Mouse (Mus musculus) limb, embryonic 12.5 days (tissue): Measurements from ENCODE around the gene Olfr31. TPM values are rescaled to one million over a fixed set of nuclear protein-coding genes. Genes with fewer than 3 reads are reported as not detected.

ENCODE experiments used
- ATAC-seq: fragments of 200-750 bp; cut with Nextera tagmentation; 2 replicates; pipeline ENCODE4 v1.8.0; 2017; ENCODE audit warnings: low read depth, moderate TSS enrichment; ENCODE audit not compliant: insufficient number of reproducible peaks, insufficient read depth, low FRiP score, low TSS enrichment
- H3K27ac ChIP-seq: fragments of 300-500 bp; sonication (generic); 2 replicates; pipeline ENCODE4 v1.5.1; 2016; ENCODE audit warnings: mild to moderate bottlenecking, moderate library complexity
- H3K27me3 ChIP-seq: fragments of 300-500 bp; sonication (generic); 2 replicates; pipeline ENCODE4 v1.6.1; 2016; ENCODE audit warnings: mild to moderate bottlenecking, moderate library complexity
- H3K36me3 ChIP-seq: fragments of 300-500 bp; sonication (generic); 2 replicates; pipeline ENCODE4 v1.6.1; 2016; ENCODE audit warnings: mild to moderate bottlenecking, moderate library complexity
- H3K4me1 ChIP-seq: fragments of 300-500 bp; sonication (generic); replicated peaks from 2 replicates; pipeline ENCODE4 v1.6.1; 2016
- H3K4me2 ChIP-seq: fragments of 300-500 bp; sonication (generic); 2 replicates; pipeline ENCODE4 v1.6.1; 2016; ENCODE audit warnings: mild to moderate bottlenecking, moderate library complexity
- H3K4me3 ChIP-seq: fragments of 300-500 bp; sonication (generic); replicated peaks from 2 replicates; pipeline ENCODE4 v1.5.1; 2016; ENCODE audit warnings: mild to moderate bottlenecking
- H3K9ac ChIP-seq: fragments of 300-500 bp; sonication (generic); replicated peaks from 2 replicates; pipeline ENCODE4 v1.6.1; 2016; ENCODE audit warnings: mild to moderate bottlenecking, moderate library complexity
- H3K9me3 ChIP-seq: fragments of 300-500 bp; sonication (generic); 2 replicates; pipeline ENCODE4 v1.6.1; 2016; ENCODE audit warnings: mild to moderate bottlenecking, moderate library complexity
- WGBS: fragments of 180-500 bp; shearing (Covaris S2); methylation state at CpG from one replicate; pipeline ENCODE4 v1.1.7; 2016; 5-methylcytosine and 5-hydroxymethylcytosine counted together
- polyA plus RNA-seq: library from polyadenylated mRNA; unstranded; fragments of >200 nt; fragmentation: Nextera tagmentation; extraction: Ambion mirVana; gene quantifications from 2 replicates; pipeline ENCODE4 v1.2.1, GENCODE M21; 2016

The Olfr31 gene
- polyA plus RNA-seq, result not detected in 2 replicates

GRCm38 (mm10) chr14:14322528-14322927 is at the start of gene Olfr31:
Gene Olfr31, plus strand, starts transcription at chr14:14322828.
- H3K9me3 ChIP-seq, result no peaks in the 10 kb centered on the region
- H3K4me3 ChIP-seq, result no peak within 1 kb of the TSS
- H3K36me3 ChIP-seq, result no peaks in the 10 kb centered on the region
- H3K27me3 ChIP-seq, result no peaks in the 10 kb centered on the region
- ATAC-seq, result no peak
- no peak within 1 kb of the TSS for H3K27ac ChIP-seq
- no peaks in the 10 kb centered on the region for H3K4me1 ChIP-seq
- no peak within 1 kb of the TSS for H3K4me2 ChIP-seq
- H3K9ac ChIP-seq, result no peak within 1 kb of the TSS

- H3K4me2 ChIP-seq, result no peak overlapping the region
- no peaks in the 10 kb centered on the region for H3K36me3 ChIP-seq
- 63% methylated on average over 7 of the region's 7 CpGs for WGBS
Observed at GRCm38 (mm10) chr14:14294426-14294825, 28.2 kb upstream of the Olfr31 start.

GRCm38 (mm10) chr14:14308938-14309337 is 13.7 kb upstream of the Olfr31 start:
- Histone ChIP-seq H3K27me3 (no peaks in the 10 kb centered on the region), H3K4me3 (peak overlapping the region; percentile 19), H3K4me1 (no peaks in the 10 kb centered on the region), H3K9ac (no peak overlapping the region), H3K9me3 (no peaks in the 10 kb centered on the region), H3K36me3 (no peaks in the 10 kb centered on the region), H3K27ac (no peak overlapping the region), H3K4me2 (peak overlapping the region; percentile 36)
- 61% methylated on average over 16 of the region's 16 CpGs for WGBS
- no peak for ATAC-seq

More at GRCm38 (mm10) chr14:14294426-14294825, 28.2 kb upstream of the Olfr31 start:
- no peak for ATAC-seq
- Histone ChIP-seq H3K4me3 (no peak overlapping the region), H3K9ac (no peak overlapping the region), H3K4me1 (no peaks in the 10 kb centered on the region), H3K9me3 (no peaks in the 10 kb centered on the region), H3K27ac (no peak overlapping the region), H3K27me3 (no peaks in the 10 kb centered on the region)

- no peaks in the 10 kb centered on the region for H3K36me3 ChIP-seq
- H3K4me1 ChIP-seq, result no peaks in the 10 kb centered on the region
- no peak overlapping the region for H3K9ac ChIP-seq
- H3K27ac ChIP-seq, result no peak overlapping the region
- 54% methylated on average over 14 of the region's 14 CpGs for WGBS
- H3K4me2 ChIP-seq, result peak overlapping the region; percentile 36
- no peak overlapping the region for H3K4me3 ChIP-seq
- no peaks in the 10 kb centered on the region for H3K27me3 ChIP-seq
- no peaks in the 10 kb centered on the region for H3K9me3 ChIP-seq
- ATAC-seq, result no peak
Observed at GRCm38 (mm10) chr14:14309416-14309815, 13.2 kb upstream of the Olfr31 start.

GRCm38 (mm10) chr14:14345113-14345871 is 22.7 kb downstream of the Olfr31 start:
- ATAC-seq, result peak; percentile 81
- Histone ChIP-seq H3K27ac (peak overlapping the region; percentile 82), H3K9ac (peak overlapping the region; percentile 64), H3K4me3 (peak overlapping the region; percentile 66), H3K9me3 (peaks cover 41% of the 10 kb centered on the region), H3K4me1 (no peaks in the 10 kb centered on the region), H3K4me2 (peak overlapping the region; percentile 67), H3K36me3 (peaks cover 19% of the 10 kb centered on the region; the same call in 1 of the 2 replicates), H3K27me3 (no peaks in the 10 kb centered on the region)
- WGBS, result 4% methylated on average over 40 of the region's 40 CpGs

GRCm38 (mm10) chr14:14345948-14346812 is 23.6 kb downstream of the Olfr31 start, which contains the start of gene Il3ra:
Gene Il3ra, plus strand, starts transcription at chr14:14346275.
- Histone ChIP-seq H3K36me3 (peaks cover 28% of the 10 kb centered on the region; the same call in 1 of the 2 replicates), H3K9me3 (peaks cover 50% of the 10 kb centered on the region), H3K27ac (peak within 1 kb of the TSS; percentile 82), H3K4me1 (no peaks in the 10 kb centered on the region), H3K4me2 (peak within 1 kb of the TSS; percentile 67), H3K4me3 (peak within 1 kb of the TSS; percentile 66), H3K27me3 (no peaks in the 10 kb centered on the region), H3K9ac (peak within 1 kb of the TSS; percentile 64)
- peak; percentile 16 for ATAC-seq
- WGBS, result 2% methylated on average over 66 of the region's 69 CpGs

- Histone ChIP-seq H3K9me3 (peaks cover 56% of the 10 kb centered on the region), H3K9ac (peak overlapping the region; percentile 64; the same call in 1 of the 2 replicates), H3K4me3 (peak overlapping the region; percentile 66), H3K27ac (peak overlapping the region; percentile 82), H3K36me3 (peaks cover 30% of the 10 kb centered on the region; the same call in 1 of the 2 replicates), H3K4me1 (no peaks in the 10 kb centered on the region), H3K4me2 (peak overlapping the region; percentile 67), H3K27me3 (no peaks in the 10 kb centered on the region)
- WGBS, result 27% methylated on average over 16 of the region's 16 CpGs
- ATAC-seq, result peak; percentile 19; the same call in 1 of the 2 replicates
Observed at GRCm38 (mm10) chr14:14346813-14347100, 24.1 kb downstream of the Olfr31 start.

- H3K4me2 ChIP-seq, result peak overlapping the region; percentile 67
- ATAC-seq, result 0 out of 2 replicates have a peak, but pooled peaks have one; percentile 2
- no peaks in the 10 kb centered on the region for H3K4me1 ChIP-seq
- H3K27ac ChIP-seq, result no peak overlapping the region
- H3K9me3 ChIP-seq, result peaks cover 61% of the 10 kb centered on the region
- H3K36me3 ChIP-seq, result peaks cover 30% of the 10 kb centered on the region; the same call in 1 of the 2 replicates
- WGBS, result 84% methylated on average over 17 of the region's 17 CpGs
- H3K9ac ChIP-seq, result no peak overlapping the region
- no peaks in the 10 kb centered on the region for H3K27me3 ChIP-seq
- peak overlapping the region; percentile 66 for H3K4me3 ChIP-seq
Observed at GRCm38 (mm10) chr14:14347151-14347835, 24.7 kb downstream of the Olfr31 start.

GRCm38 (mm10) chr14:14347836-14348621 is 25.4 kb downstream of the Olfr31 start:
- Histone ChIP-seq H3K9me3 (peaks cover 66% of the 10 kb centered on the region), H3K36me3 (peaks cover 30% of the 10 kb centered on the region; the same call in 1 of the 2 replicates), H3K4me1 (no peaks in the 10 kb centered on the region), H3K27ac (no peak overlapping the region), H3K27me3 (no peaks in the 10 kb centered on the region), H3K4me2 (no peak overlapping the region), H3K9ac (no peak overlapping the region), H3K4me3 (no peak overlapping the region)
- WGBS, result 96% methylated on average over 14 of the region's 14 CpGs
- ATAC-seq, result no peak

GRCm38 (mm10) chr14:14348674-14349401 is 26.2 kb downstream of the Olfr31 start:
- no peaks in the 10 kb centered on the region for H3K27me3 ChIP-seq
- no peaks in the 10 kb centered on the region for H3K4me1 ChIP-seq
- peaks cover 30% of the 10 kb centered on the region; the same call in 1 of the 2 replicates for H3K36me3 ChIP-seq
- ATAC-seq, result no peak
- 97% methylated on average over 26 of the region's 26 CpGs for WGBS
- peaks cover 70% of the 10 kb centered on the region for H3K9me3 ChIP-seq
- H3K4me2 ChIP-seq, result no peak overlapping the region
- no peak overlapping the region for H3K9ac ChIP-seq
- no peak overlapping the region for H3K4me3 ChIP-seq
- H3K27ac ChIP-seq, result no peak overlapping the region
